Mouse (Mus musculus) CD4-positive helper T cell, adult 2 months (primary cell): ENCODE data around the gene Creg1.

ENCODE experiments used
- DNase-seq: peaks from one replicate; pipeline ENCODE4 v3.0.0-alpha.2; 2012; ENCODE audit warnings: low read depth, missing footprints, low spot score

Creg1 gene

GRCm38 (mm10) chr1:165763635-165764372 lies at the start of gene Creg1:
Creg1 (plus strand) TSS chr1:165763746.
- peak; percentile 94 for DNase-seq

- DNase-seq, result no peak
Measured at GRCm38 (mm10) chr1:165713798-165714197, 49.7 kb upstream of the Creg1 start.

- DNase-seq, result no peak
Measured at GRCm38 (mm10) chr1:165716426-165716825, 47.1 kb upstream of the Creg1 start.

GRCm38 (mm10) chr1:165717711-165718542 lies 45.6 kb upstream of the Creg1 start:
- peak; percentile 71 for DNase-seq

GRCm38 (mm10) chr1:165718543-165719105 lies 44.9 kb upstream of the Creg1 start:
- no peak for DNase-seq

GRCm38 (mm10) chr1:165722531-165723123 lies 40.9 kb upstream of the Creg1 start:
- DNase-seq, result peak; percentile 56

- DNase-seq, result no peak
Measured at GRCm38 (mm10) chr1:165724219-165725033, 39.1 kb upstream of the Creg1 start.

- DNase-seq, result no peak
Measured at GRCm38 (mm10) chr1:165725039-165725644, 38.4 kb upstream of the Creg1 start.

- no peak for DNase-seq
Measured at GRCm38 (mm10) chr1:165726986-165727385, 36.6 kb upstream of the Creg1 start.

- no peak for DNase-seq
Measured at GRCm38 (mm10) chr1:165728057-165728639, 35.4 kb upstream of the Creg1 start.

- DNase-seq, result peak; percentile 51
Measured at GRCm38 (mm10) chr1:165730129-165730528, 33.4 kb upstream of the Creg1 start.

GRCm38 (mm10) chr1:165731553-165731952 lies 32.0 kb upstream of the Creg1 start:
- DNase-seq, result no peak

GRCm38 (mm10) chr1:165734840-165735239 lies 28.7 kb upstream of the Creg1 start:
- DNase-seq, result no peak

GRCm38 (mm10) chr1:165735826-165736818 lies 27.4 kb upstream of the Creg1 start:
- peak; percentile 83 for DNase-seq

- DNase-seq, result no peak
Measured at GRCm38 (mm10) chr1:165737451-165737850, 26.1 kb upstream of the Creg1 start.

GRCm38 (mm10) chr1:165737867-165738266 lies 25.7 kb upstream of the Creg1 start:
- DNase-seq, result no peak

GRCm38 (mm10) chr1:165738985-165739384 lies 24.6 kb upstream of the Creg1 start:
- DNase-seq, result no peak

- no peak for DNase-seq
Measured at GRCm38 (mm10) chr1:165741989-165742388, 21.6 kb upstream of the Creg1 start.

- DNase-seq, result no peak
Measured at GRCm38 (mm10) chr1:165748053-165748452, 15.5 kb upstream of the Creg1 start.
